Mouse (Mus musculus): ENCODE data around the gene Ccdc153.
A peak's percentile ranks its signal among the peaks of the same experiment; 100 is the strongest.

DNA sequence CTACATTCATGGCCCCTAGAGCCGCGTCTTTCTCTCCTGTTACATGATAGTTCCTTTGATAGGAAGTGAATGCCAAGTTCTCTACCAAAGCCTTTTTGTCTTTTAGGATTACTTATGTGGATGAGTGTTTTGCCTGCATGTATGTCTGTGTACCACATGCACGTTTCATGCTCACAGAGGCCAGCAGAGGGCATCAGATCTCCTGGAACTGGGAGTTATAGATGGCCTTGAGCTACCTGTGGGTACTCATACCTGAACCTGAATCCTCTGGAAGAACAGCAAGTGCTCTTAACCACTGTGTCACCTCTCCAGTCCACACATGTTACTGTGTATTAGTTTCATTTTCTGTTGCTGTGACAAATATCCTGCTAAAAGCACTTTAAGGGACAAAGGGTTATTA lies 52.0 kb downstream of the Ccdc153 start:
- TF ChIP-seq CTCF (IDR thresholded peaks at IDR 0.05 in 2 of 3, conservative IDR thresholded peaks at IDR 0.05 in 1 of 3; ENCODE audit: control insufficient read depth in 1 of 3, insufficient read depth in 1 of 3, low read depth in 2 of 3, low read length in 3 of 3, poor library complexity in 1 of 3, severe bottlenecking in 1 of 3) (peak; percentile 68 to 73 (median 68)), POLR2A (IDR thresholded peaks at IDR 0.05; ENCODE audit: control insufficient read depth in 1 of 2, insufficient read depth in 1 of 2, low read depth in 1 of 2, low read length in 2 of 2, poor library complexity in 1 of 2) (no peak)

Data from MEL (cell line).